In genomic region chr5:124483655-124484396, GRCm38 (mm10) we compare ENCODE assay signal across 8 mouse cellular contexts. TPM values are rescaled to one million over a fixed set of nuclear protein-coding genes. Genes with fewer than 3 reads are reported as not detected.
DNase-seq lines count a peak whose midpoint lies in the region; ATAC-seq and TF ChIP-seq lines count a peak whose summit lies in the region.

No protein-coding gene starts in this region.

- TF ChIP-seq CTCF in cortical plate, adult 2 months (IDR thresholded peaks at IDR 0.05; ENCODE audit: extremely low read depth, insufficient read depth, low read length) = no peak

- no peaks in the 10 kb centered on the region for H3K36me3 ChIP-seq in hindbrain, embryonic 14.5 days (replicated peaks; ENCODE audit: control insufficient read depth, insufficient read depth)
- H3K36me3 ChIP-seq in midbrain, embryonic 12.5 days = no peaks in the 10 kb centered on the region

- no peaks in the 10 kb centered on the region for H3K4me1 ChIP-seq in cortical plate, adult 2 months (ENCODE audit: control insufficient read depth, insufficient read depth, low read length)
- peaks cover 15% of the 10 kb centered on the region for H3K4me1 ChIP-seq in hindbrain, embryonic 14.5 days (replicated peaks; ENCODE audit: control insufficient read depth, insufficient read depth, low read length)
- peaks cover 13% of the 10 kb centered on the region for H3K4me1 ChIP-seq in midbrain, embryonic 12.5 days

- peak overlapping the region; percentile 91 for H3K9ac ChIP-seq in hindbrain, embryonic 14.5 days
- H3K9ac ChIP-seq in midbrain, embryonic 12.5 days (replicated peaks) = peak overlapping the region; percentile 92

- H3K4me3 ChIP-seq in cortical plate, adult 2 months (ENCODE audit: insufficient read depth, low read length) = peak overlapping the region; percentile 67
- H3K4me3 ChIP-seq in hindbrain, embryonic 14.5 days (replicated peaks; ENCODE audit: low read length) = peak overlapping the region; percentile 73
- peak overlapping the region; percentile 70 for H3K4me3 ChIP-seq in midbrain, embryonic 12.5 days

- H3K27me3 ChIP-seq in hindbrain, embryonic 14.5 days (ENCODE audit: control insufficient read depth, insufficient read depth, low read length) = no peaks in the 10 kb centered on the region
- no peaks in the 10 kb centered on the region for H3K27me3 ChIP-seq in midbrain, embryonic 12.5 days

- intact Hi-C loops in left cerebral cortex, postnatal 4 days (cut with DNase I) = no loop called here
- intact Hi-C loops in left cerebral cortex, postnatal 14 days (cut with DNase I) = loop anchor here (5.0 kb wide), 2 partner anchors 37 to 48 kb away; partner anchors contain the start of gene Rilpl1

- 7% methylated on average over 15 of the region's 15 CpGs for WGBS in hindbrain, embryonic 14.5 days
- 7% methylated on average over 15 of the region's 15 CpGs for WGBS in midbrain, embryonic 12.5 days

- peak overlapping the region; percentile 77 for H3K27ac ChIP-seq in cortical plate, adult 2 months (ENCODE audit: insufficient read depth, low read length)
- H3K27ac ChIP-seq in hindbrain, embryonic 14.5 days = peak overlapping the region; percentile 99
- H3K27ac ChIP-seq in midbrain, embryonic 12.5 days (replicated peaks) = peak overlapping the region; percentile 95

- DNase-seq in left cerebral cortex, postnatal 4 days = peak; percentile 23
- no peak for DNase-seq in left cerebral cortex, postnatal 14 days (ENCODE audit: low spot score in 2 of 2)
- DNase-seq in hindbrain, embryonic 14.5 days (ENCODE audit: low spot score) = no peak
- DNase-seq in layer of hippocampus, postnatal 25 days (ENCODE audit: extremely low spot score in 1 of 2, low spot score in 1 of 2) = no peak
- no peak for DNase-seq in urinary bladder, adult 2 months (ENCODE audit: low spot score)

- H3K4me2 ChIP-seq in hindbrain, embryonic 14.5 days (replicated peaks) = peak overlapping the region; percentile 74
- H3K4me2 ChIP-seq in midbrain, embryonic 12.5 days (replicated peaks) = peak overlapping the region; percentile 72

- peak; percentile 21; the same call in 1 of the 2 replicates for ATAC-seq in hindbrain, embryonic 14.5 days (ENCODE audit: low FRiP score)
- peak; percentile 55 for ATAC-seq in midbrain, embryonic 12.5 days (ENCODE audit: low FRiP score, low read depth)
- ATAC-seq in frontal cortex, adult (ENCODE audit: low TSS enrichment) = no peak; the same call in 1 of the 2 replicates

- no peaks in the 10 kb centered on the region for H3K9me3 ChIP-seq in hindbrain, embryonic 14.5 days (ENCODE audit: control insufficient read depth, low read length)
- no peaks in the 10 kb centered on the region for H3K9me3 ChIP-seq in midbrain, embryonic 12.5 days

- no peak for TF ChIP-seq POLR2A in cortical plate, adult 2 months (IDR thresholded peaks at IDR 0.05; ENCODE audit: extremely low read depth, insufficient read depth, low read length)

RNA-seq across cellular contexts. Expression of gene Snrnp35, which starts 0.9 kb away (rescaled TPM):
- 10 to 100 TPM; 26.4 to 33.6 TPM for total RNA-seq in left cerebral cortex, postnatal 4 days (2021)
- total RNA-seq in left cerebral cortex, postnatal 14 days (2021) = 10 to 100 TPM; 20.9 to 24.2 TPM
- polyA plus RNA-seq in cortical plate, adult 2 months (2012; rRNA removed) = 11.5 TPM in 2 replicates
- polyA plus RNA-seq in hindbrain, embryonic 14.5 days (2014; fragmentation: Nextera tagmentation; extraction: Ambion mirVana) = 8.5 and 9.0 TPM in 2 replicates
- polyA plus RNA-seq in midbrain, embryonic 12.5 days (2016; fragmentation: Nextera tagmentation; extraction: Ambion mirVana) = 26.2 and 28.9 TPM in 2 replicates
- total RNA-seq in layer of hippocampus, postnatal 25 days (2021) = 10 to 100 TPM; 20.6 to 25.9 TPM
- polyA plus RNA-seq in urinary bladder, adult 2 months (2012; rRNA removed) = 7.2 and 8.8 TPM in 2 replicates

RNA-seq across cellular contexts. Expression of gene Rilpl2, which starts 5.7 kb away (rescaled TPM):
- total RNA-seq in left cerebral cortex, postnatal 4 days (2021) = 10 to 100 TPM; 19.0 to 20.5 TPM
- 10 to 100 TPM; 24.7 to 25.8 TPM for total RNA-seq in left cerebral cortex, postnatal 14 days (2021)
- 26.9 and 27.1 TPM in 2 replicates for polyA plus RNA-seq in cortical plate, adult 2 months (2012; rRNA removed)
- 28.5 and 29.7 TPM in 2 replicates for polyA plus RNA-seq in hindbrain, embryonic 14.5 days (2014; fragmentation: Nextera tagmentation; extraction: Ambion mirVana)
- 19.0 and 20.3 TPM in 2 replicates for polyA plus RNA-seq in midbrain, embryonic 12.5 days (2016; fragmentation: Nextera tagmentation; extraction: Ambion mirVana)
- 10 to 100 TPM; 18.7 to 22.7 TPM for total RNA-seq in layer of hippocampus, postnatal 25 days (2021)
- polyA plus RNA-seq in urinary bladder, adult 2 months (2012; rRNA removed) = 18.7 and 20.3 TPM in 2 replicates

RNA-seq across cellular contexts. Expression of gene Kmt5a, which starts 44.1 kb away (rescaled TPM):
- 10 to 100 TPM; 45.2 to 55.7 TPM for total RNA-seq in left cerebral cortex, postnatal 4 days (2021)
- total RNA-seq in left cerebral cortex, postnatal 14 days (2021) = 10 to 100 TPM; 44.3 to 48.7 TPM
- 51.9 and 54.9 TPM in 2 replicates for polyA plus RNA-seq in cortical plate, adult 2 months (2012; rRNA removed)
- 23.1 and 23.2 TPM in 2 replicates for polyA plus RNA-seq in hindbrain, embryonic 14.5 days (2014; fragmentation: Nextera tagmentation; extraction: Ambion mirVana)
- 48.5 and 52.8 TPM in 2 replicates for polyA plus RNA-seq in midbrain, embryonic 12.5 days (2016; fragmentation: Nextera tagmentation; extraction: Ambion mirVana)
- 10 to 100 TPM; 58.5 to 63.1 TPM for total RNA-seq in layer of hippocampus, postnatal 25 days (2021)
- polyA plus RNA-seq in urinary bladder, adult 2 months (2012; rRNA removed) = 53.7 and 62.0 TPM in 2 replicates

RNA-seq across cellular contexts. Expression of gene Rilpl1, which starts 47.4 kb away (rescaled TPM):
- total RNA-seq in left cerebral cortex, postnatal 4 days (2021) = 10 to 100 TPM; 15.0 to 16.6 TPM
- total RNA-seq in left cerebral cortex, postnatal 14 days (2021) = 10 to 100 TPM; 42.5 to 57.5 TPM
- polyA plus RNA-seq in cortical plate, adult 2 months (2012; rRNA removed) = 55.4 and 56.5 TPM in 2 replicates
- 13.2 and 15.2 TPM in 2 replicates for polyA plus RNA-seq in hindbrain, embryonic 14.5 days (2014; fragmentation: Nextera tagmentation; extraction: Ambion mirVana)
- polyA plus RNA-seq in midbrain, embryonic 12.5 days (2016; fragmentation: Nextera tagmentation; extraction: Ambion mirVana) = 17.0 and 17.6 TPM in 2 replicates
- 10 to 100 TPM; 57.4 to 62.4 TPM for total RNA-seq in layer of hippocampus, postnatal 25 days (2021)
- 17.7 and 24.6 TPM in 2 replicates for polyA plus RNA-seq in urinary bladder, adult 2 months (2012; rRNA removed)

RNA-seq across cellular contexts. Expression of gene Tmed2, which starts 56.7 kb away (rescaled TPM):
- total RNA-seq in left cerebral cortex, postnatal 4 days (2021) = 100 to 1,000 TPM; 119 to 123 TPM
- total RNA-seq in left cerebral cortex, postnatal 14 days (2021) = 100 to 1,000 TPM; 103 to 104 TPM
- 110 and 121 TPM in 2 replicates for polyA plus RNA-seq in cortical plate, adult 2 months (2012; rRNA removed)
- 354 and 374 TPM in 2 replicates for polyA plus RNA-seq in hindbrain, embryonic 14.5 days (2014; fragmentation: Nextera tagmentation; extraction: Ambion mirVana)
- polyA plus RNA-seq in midbrain, embryonic 12.5 days (2016; fragmentation: Nextera tagmentation; extraction: Ambion mirVana) = 376 and 388 TPM in 2 replicates
- total RNA-seq in layer of hippocampus, postnatal 25 days (2021) = 100 to 1,000 TPM in 1 of 2 experiments, 10 to 100 TPM in 1; 90.0 to 104 TPM
- polyA plus RNA-seq in urinary bladder, adult 2 months (2012; rRNA removed) = 226 and 254 TPM in 2 replicates
